In the genomic region with DNA sequence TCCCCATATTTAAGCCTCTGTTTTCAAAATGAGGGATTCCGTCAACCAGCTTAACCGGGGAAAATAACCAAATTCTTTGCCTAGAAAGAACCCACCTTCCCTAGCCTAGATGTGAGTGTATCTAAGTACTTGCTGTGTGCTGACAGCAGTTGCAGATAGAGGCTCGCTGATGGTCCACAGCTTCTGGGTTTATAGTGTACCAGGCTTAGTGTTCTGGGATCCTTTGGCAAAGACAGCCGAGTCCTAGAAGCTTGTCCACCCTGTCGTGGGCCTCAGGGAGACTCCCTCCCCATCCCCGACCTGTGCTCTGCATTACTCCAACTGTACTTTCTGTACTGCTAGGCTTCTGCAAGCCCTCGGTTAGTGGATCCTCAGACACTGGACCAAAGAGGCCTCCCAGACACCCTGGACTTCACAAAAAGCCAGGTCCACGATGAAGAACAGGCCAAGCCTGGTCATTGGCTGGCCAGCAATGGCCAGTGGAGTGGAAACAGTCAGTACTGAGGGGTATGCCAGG, we compare ENCODE assay signal across 17 mouse cellular contexts. TPM values are rescaled to one million over a fixed set of nuclear protein-coding genes. Genes with fewer than 3 reads are reported as not detected.
"Had no signal": no experiment of that assay in that cellular context is flagged by ENCODE, and none has a peak within 500 bp of the region (broad histone marks: within the 10 kb centered on the region; RNA-seq: fewer than 3 reads in every experiment).

No protein-coding gene starts in this region.

- H3K9ac ChIP-seq: kidney, embryonic 15.5 days; limb, embryonic 12.5 days; liver, embryonic 13.5 days; liver, postnatal 0 days; lung, embryonic 15.5 days; neural tube, embryonic 13.5 days had no signal

- H3K4me1 ChIP-seq: limb, embryonic 12.5 days; liver, embryonic 13.5 days; lung, embryonic 15.5 days; megakaryocyte, embryonic 14.5 days; neural tube, embryonic 13.5 days had no signal

- ATAC-seq: liver, postnatal 0 days; midbrain, embryonic 16.5 days had no signal

- H3K4me3 ChIP-seq: kidney, embryonic 15.5 days; left cerebral cortex, adult 2 months; limb, embryonic 12.5 days; liver, embryonic 13.5 days; lung, embryonic 15.5 days; megakaryocyte, embryonic 14.5 days; neural tube, embryonic 13.5 days had no signal

- H3K27ac ChIP-seq: kidney, embryonic 15.5 days; left cerebral cortex, adult 2 months; limb, embryonic 12.5 days; liver, embryonic 13.5 days; lung, embryonic 15.5 days; macrophage; neural tube, embryonic 13.5 days had no signal

- H3K9me3 ChIP-seq: kidney, embryonic 15.5 days; limb, embryonic 12.5 days; liver, embryonic 13.5 days; lung, embryonic 15.5 days; neural tube, embryonic 13.5 days had no signal

- DNase-seq: liver; liver, embryonic 13.5 days; liver, postnatal 0 days; lung, postnatal 14 days; retina, postnatal 1 day; right cerebral cortex, postnatal 4 days; spleen, adult 18-20 months; thymus, postnatal 14 days had no signal

- H3K4me2 ChIP-seq: kidney, embryonic 15.5 days; limb, embryonic 12.5 days; liver, embryonic 13.5 days; lung, embryonic 15.5 days; midbrain, embryonic 11.5 days; neural tube, embryonic 13.5 days had no signal

- H3K36me3 ChIP-seq: kidney, embryonic 15.5 days; limb, embryonic 12.5 days; liver, embryonic 13.5 days; lung, embryonic 15.5 days had no signal

- H3K27me3 ChIP-seq: kidney, embryonic 15.5 days; limb, embryonic 12.5 days; liver, embryonic 13.5 days; lung, embryonic 15.5 days; neural tube, embryonic 13.5 days had no signal

RNA-seq across cellular contexts. Expression of a gene that starts 37.1 kb away (rescaled TPM):
- polyA plus RNA-seq: macrophage had no signal
